Mouse (Mus musculus) heart, embryonic 14.5 days (tissue): ENCODE results near the gene Lonp2. TPM values are rescaled to one million over a fixed set of nuclear protein-coding genes. Genes with fewer than 3 reads are reported as not detected.

ENCODE experiments used
- ATAC-seq: fragments of 200-750 bp; cut with Nextera tagmentation; 2 replicates; pipeline ENCODE4 v1.8.0; 2017; ENCODE audit warnings: low read depth, moderate TSS enrichment; ENCODE audit not compliant: insufficient number of reproducible peaks, insufficient read depth, low FRiP score
- H3K27ac ChIP-seq, 2 experiments: fragments of 200-500 bp in 1 of 2; fragments of 300-500 bp in 1 of 2; sonication (generic) in 1 of 2; replicated peaks in 1 of 2; 2 replicates each; pipeline ENCODE4 v1.5.1; 2012 to 2014; ENCODE audit warnings: low read depth in 2 of 2, low read length in 2 of 2, control low read depth in 1 of 2, mild to moderate bottlenecking in 1 of 2, mixed read lengths in 1 of 2; ENCODE audit not compliant: control insufficient read depth in 1 of 2, insufficient read depth in 1 of 2
- H3K27me3 ChIP-seq: fragments of 300-500 bp; sonication (generic); 2 replicates; pipeline ENCODE4 v1.6.1; 2014; ENCODE audit warnings: mild to moderate bottlenecking, low read length, control low read depth; ENCODE audit not compliant: control insufficient read depth, insufficient read depth
- H3K36me3 ChIP-seq: fragments of 300-500 bp; sonication (generic); 2 replicates; pipeline ENCODE4 v1.6.1; 2014; ENCODE audit warnings: mild to moderate bottlenecking, control low read depth, low read length, mixed read lengths; ENCODE audit not compliant: control insufficient read depth, insufficient read depth
- H3K4me1 ChIP-seq, 2 experiments: fragments of 200-500 bp in 1 of 2; fragments of 300-500 bp in 1 of 2; sonication (generic) in 1 of 2; 2 replicates each; pipeline ENCODE4 v1.6.1; 2012 to 2014; ENCODE audit warnings: low read length in 2 of 2, control low read depth in 1 of 2, mixed read lengths in 1 of 2; ENCODE audit not compliant: control insufficient read depth in 2 of 2, insufficient read depth in 2 of 2
- H3K4me2 ChIP-seq: fragments of 300-500 bp; sonication (generic); 2 replicates; pipeline ENCODE4 v1.6.1; 2014; ENCODE audit warnings: mild to moderate bottlenecking, low read length
- H3K4me3 ChIP-seq, 2 experiments: fragments of 200-500 bp in 1 of 2; fragments of 300-500 bp in 1 of 2; sonication (generic) in 1 of 2; 2 replicates each; pipeline ENCODE4 v1.5.1; 2012 to 2014; ENCODE audit warnings: low read length in 2 of 2, mild to moderate bottlenecking in 2 of 2, control low read depth in 1 of 2, low read depth in 1 of 2, moderate library complexity in 1 of 2; ENCODE audit not compliant: control insufficient read depth in 1 of 2, insufficient read depth in 1 of 2
- H3K9ac ChIP-seq: fragments of 300-500 bp; sonication (generic); 2 replicates; pipeline ENCODE4 v1.6.1; 2014; ENCODE audit warnings: mild to moderate bottlenecking, low read length
- H3K9me3 ChIP-seq: fragments of 300-500 bp; sonication (generic); 2 replicates; pipeline ENCODE4 v1.6.1; 2016; ENCODE audit warnings: low read length, control low read depth; ENCODE audit not compliant: control insufficient read depth
- WGBS: fragments of 180-500 bp; shearing (Covaris S2); extraction: QIAGEN DNeasy Blood & Tissue Kit; methylation state at CpG from one replicate; pipeline ENCODE4 v1.1.7; 2014; 5-methylcytosine and 5-hydroxymethylcytosine counted together
- polyA plus RNA-seq: library from polyadenylated mRNA; unstranded; fragments of >200 nt; fragmentation: Nextera tagmentation; extraction: Ambion mirVana; gene quantifications from 2 replicates; pipeline ENCODE4 v1.2.1, GENCODE M21; 2014

Gene Lonp2
- polyA plus RNA-seq, 1 experiment from 2014 or later: 58.9 TPM

DNA sequence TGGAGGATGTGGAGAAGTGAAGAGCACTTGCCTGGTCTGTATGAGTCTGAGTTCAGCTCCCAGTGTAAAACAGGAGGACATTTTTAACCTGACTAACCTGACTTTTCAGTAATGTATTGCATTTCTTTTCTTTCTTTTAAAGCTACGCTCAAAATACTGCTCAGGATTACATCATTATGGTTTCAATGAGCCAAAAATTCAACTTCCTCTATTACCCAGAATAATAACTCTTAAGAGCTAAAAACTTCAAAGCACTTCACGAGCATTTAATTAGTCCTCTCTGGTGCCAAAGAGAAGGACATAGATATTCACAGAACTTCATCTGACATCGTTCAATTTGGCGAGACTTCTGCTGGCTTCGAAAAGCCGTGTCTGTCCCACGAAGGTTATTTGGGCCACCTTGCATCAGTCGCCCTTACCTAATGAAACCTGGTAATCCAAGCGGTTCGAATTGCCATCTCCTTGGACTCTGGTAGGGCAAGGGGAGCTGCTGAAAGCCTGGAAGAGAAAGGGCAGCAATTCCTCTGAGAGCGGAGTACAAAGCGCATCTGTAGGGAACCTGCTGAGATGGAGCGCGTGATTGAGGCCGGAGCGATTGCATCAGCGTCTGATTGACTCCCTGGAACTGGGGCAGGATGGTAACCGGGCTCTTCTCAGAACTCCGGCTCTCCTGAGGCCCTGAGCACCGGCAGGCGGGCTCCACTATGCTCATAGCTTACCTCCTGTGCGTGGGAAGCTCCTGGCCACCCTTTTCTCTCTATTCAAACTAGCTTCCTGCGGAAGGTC lies 133.3 kb downstream of the Lonp2 start:
- no peaks in the 10 kb centered on the region for H3K27me3 ChIP-seq
- WGBS: 41% methylated on average over 23 of the region's 23 CpGs
- peak overlapping the region; percentile 32; the same call in 1 of the 2 replicates for H3K4me2 ChIP-seq
- no peak for ATAC-seq
- no peaks in the 10 kb centered on the region for H3K36me3 ChIP-seq
- peak overlapping the region; percentile 19 to 53; a peak in 2 of 4 replicates for H3K27ac ChIP-seq
- no peak overlapping the region; the same call in 1 of the 2 replicates for H3K9ac ChIP-seq
- H3K9me3 ChIP-seq: no peaks in the 10 kb centered on the region
- H3K4me3 ChIP-seq: no peak overlapping the region; a peak in 1 of 4 replicates
- H3K4me1 ChIP-seq: peaks cover 2 to 5% of the 10 kb centered on the region in 2 experiments; a peak in 2 of 4 replicates

DNA sequence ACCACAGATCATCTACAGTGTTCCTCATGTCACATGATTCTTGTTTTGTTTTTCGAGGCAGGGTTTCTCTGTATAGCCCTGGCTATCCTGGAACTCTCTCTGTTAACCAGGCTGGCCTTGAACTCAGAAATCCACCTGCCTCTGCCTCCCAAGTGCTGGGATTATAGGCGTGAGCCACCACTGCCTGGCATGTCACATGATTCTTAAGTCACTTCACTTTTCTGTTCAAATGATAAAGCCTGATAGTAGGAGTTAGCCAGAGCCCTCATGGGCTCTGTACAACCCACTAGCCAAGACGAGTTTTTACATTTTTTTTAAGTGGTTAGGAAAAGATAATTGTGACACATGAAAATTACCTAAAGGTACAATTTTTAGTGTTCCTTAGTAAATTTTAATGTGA lies 134.8 kb downstream of the Lonp2 start:
- Histone ChIP-seq H3K4me2 (no peak overlapping the region), H3K9me3 (no peaks in the 10 kb centered on the region), H3K4me3 (no peak overlapping the region), H3K4me1 (peaks cover 2 to 5% of the 10 kb centered on the region in 2 experiments; a peak in 2 of 4 replicates), H3K27ac (no peak overlapping the region), H3K9ac (no peak overlapping the region), H3K27me3 (no peaks in the 10 kb centered on the region), H3K36me3 (no peaks in the 10 kb centered on the region)
- WGBS: 74% methylated on average over 3 of the region's 3 CpGs
- no peak for ATAC-seq

DNA sequence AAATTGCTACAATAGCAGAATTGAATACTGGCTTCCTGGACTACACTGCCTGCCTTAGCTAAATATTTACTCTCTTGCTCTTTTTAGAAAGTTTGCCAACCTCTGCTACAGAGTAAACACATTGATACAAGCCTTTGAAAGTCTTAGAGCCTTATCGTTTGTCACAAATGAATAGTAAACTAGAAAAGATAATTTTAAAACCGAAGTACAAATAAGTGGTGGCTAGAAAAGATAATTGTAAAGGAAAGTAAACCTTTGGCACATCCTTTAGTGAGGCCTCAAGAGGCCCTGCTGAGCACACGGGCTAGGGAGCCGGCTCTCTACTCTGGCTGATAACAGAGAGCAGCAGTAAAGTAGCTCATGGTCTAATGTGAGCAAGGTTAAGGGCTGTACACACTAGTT lies 135.2 kb downstream of the Lonp2 start:
- ATAC-seq: no peak
- no peak overlapping the region for H3K4me2 ChIP-seq
- WGBS: 22% methylated on average over 4 of the region's 4 CpGs
- H3K9me3 ChIP-seq: no peaks in the 10 kb centered on the region
- H3K27me3 ChIP-seq: no peaks in the 10 kb centered on the region
- peaks cover 2 to 5% of the 10 kb centered on the region in 2 experiments; a peak in 2 of 4 replicates for H3K4me1 ChIP-seq
- no peaks in the 10 kb centered on the region for H3K36me3 ChIP-seq
- no peak overlapping the region for H3K9ac ChIP-seq
- no peak overlapping the region for H3K4me3 ChIP-seq
- no peak overlapping the region for H3K27ac ChIP-seq

DNA sequence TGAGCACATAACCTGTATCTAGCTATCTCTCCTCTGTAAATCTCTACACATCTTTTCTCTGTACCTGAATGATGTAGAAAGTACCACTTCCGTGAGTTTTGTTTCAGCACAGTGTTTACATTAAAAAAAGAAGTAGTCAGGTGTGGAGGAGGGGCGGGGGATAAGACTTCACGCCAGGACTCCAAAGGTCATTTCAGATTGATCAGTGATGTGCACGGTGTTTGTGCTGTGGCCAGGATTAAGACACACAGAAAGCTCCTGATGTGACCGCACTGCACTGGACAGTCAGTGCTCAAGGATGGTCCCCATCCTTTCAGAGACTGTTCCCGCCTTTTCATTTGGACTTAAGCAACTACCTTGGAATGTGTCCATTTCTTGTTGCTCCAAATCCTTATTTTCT lies 136.9 kb downstream of the Lonp2 start:
- no peaks in the 10 kb centered on the region for H3K27me3 ChIP-seq
- H3K4me2 ChIP-seq: no peak overlapping the region
- peaks cover 2 to 5% of the 10 kb centered on the region in 2 experiments; a peak in 2 of 4 replicates for H3K4me1 ChIP-seq
- no peak overlapping the region for H3K27ac ChIP-seq
- WGBS: 75% methylated on average over 6 of the region's 6 CpGs
- no peak overlapping the region for H3K9ac ChIP-seq
- no peak for ATAC-seq
- no peaks in the 10 kb centered on the region for H3K36me3 ChIP-seq
- H3K9me3 ChIP-seq: no peaks in the 10 kb centered on the region
- no peak overlapping the region for H3K4me3 ChIP-seq

DNA sequence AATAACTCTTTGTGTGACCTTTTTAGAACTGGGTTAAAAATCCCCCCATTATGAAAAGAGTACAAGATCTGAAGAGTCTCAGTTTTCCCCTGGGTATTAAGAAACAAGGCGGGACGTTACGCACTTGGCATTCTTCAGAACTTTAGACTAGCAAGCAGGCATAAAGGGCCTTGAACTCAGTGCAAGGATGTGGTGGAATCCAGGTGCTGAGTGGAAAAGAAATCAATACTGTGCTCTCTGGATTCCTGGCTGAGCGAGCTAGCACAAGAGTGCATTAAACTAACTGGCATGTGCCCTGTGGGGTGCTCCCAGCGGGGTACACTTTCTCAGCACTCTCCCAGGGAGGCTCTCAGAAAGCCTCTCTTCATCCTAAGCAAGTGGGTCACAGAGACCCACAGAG lies 139.0 kb downstream of the Lonp2 start:
- Histone ChIP-seq H3K4me1 (no peaks in the 10 kb centered on the region; a peak in 1 of 4 replicates), H3K4me3 (no peak overlapping the region), H3K36me3 (no peaks in the 10 kb centered on the region), H3K9ac (no peak overlapping the region), H3K27ac (no peak overlapping the region), H3K27me3 (no peaks in the 10 kb centered on the region), H3K4me2 (no peak overlapping the region), H3K9me3 (no peaks in the 10 kb centered on the region)
- WGBS: 59% methylated on average over 5 of the region's 5 CpGs
- ATAC-seq: no peak

DNA sequence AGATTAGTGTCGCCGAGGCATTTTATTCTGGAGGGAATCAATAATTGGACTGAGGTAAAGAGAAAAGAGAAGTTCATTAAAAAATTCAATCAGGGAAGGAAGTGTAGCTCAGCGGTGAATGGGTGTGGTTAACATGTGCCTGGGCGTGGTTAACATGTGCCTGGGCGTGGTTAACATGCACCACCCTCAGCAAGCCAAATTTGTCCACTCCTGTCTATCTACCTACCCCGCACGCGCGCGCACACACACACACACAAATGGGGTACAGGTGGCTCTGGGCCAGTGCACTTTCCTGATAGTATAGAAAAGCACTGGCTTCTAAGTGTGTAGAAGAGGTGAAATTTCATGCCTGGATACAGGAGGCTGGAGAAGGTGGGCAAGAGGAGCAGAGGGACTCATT lies 141.3 kb downstream of the Lonp2 start:
- Histone ChIP-seq H3K4me1 (peaks cover 3 to 7% of the 10 kb centered on the region in 2 experiments; a peak in 2 of 4 replicates), H3K4me3 (no peak overlapping the region), H3K9ac (no peak overlapping the region), H3K9me3 (no peaks in the 10 kb centered on the region), H3K27ac (no peak overlapping the region), H3K36me3 (no peaks in the 10 kb centered on the region), H3K27me3 (no peaks in the 10 kb centered on the region), H3K4me2 (no peak overlapping the region)
- WGBS: 90% methylated on average over 10 of the region's 10 CpGs
- ATAC-seq: no peak

DNA sequence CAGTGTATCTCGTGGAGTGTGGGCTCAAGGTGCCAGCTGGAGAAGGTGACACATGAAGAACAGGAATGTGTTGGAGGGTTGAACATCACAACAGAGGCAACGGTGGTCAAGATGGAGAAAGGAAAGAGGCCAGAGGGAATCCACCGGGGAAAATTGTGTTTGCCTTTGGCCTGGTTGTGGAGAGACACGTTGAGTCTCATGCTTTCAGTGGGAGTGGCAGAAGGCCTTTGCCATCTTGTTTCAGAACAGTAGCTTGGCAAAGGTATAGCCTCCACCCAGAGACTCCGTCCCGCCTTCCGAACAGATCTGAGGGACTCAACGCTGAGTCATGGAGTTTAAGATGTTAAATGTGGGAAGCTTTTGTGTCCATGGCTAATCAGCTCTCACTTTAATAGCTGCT lies 141.8 kb downstream of the Lonp2 start:
- Histone ChIP-seq H3K36me3 (no peaks in the 10 kb centered on the region), H3K4me3 (no peak overlapping the region), H3K9me3 (no peaks in the 10 kb centered on the region), H3K4me1 (peaks cover 3 to 7% of the 10 kb centered on the region in 2 experiments; a peak in 2 of 4 replicates), H3K4me2 (no peak overlapping the region), H3K27ac (no peak overlapping the region), H3K9ac (no peak overlapping the region), H3K27me3 (no peaks in the 10 kb centered on the region)
- WGBS: 86% methylated on average over 8 of the region's 8 CpGs
- no peak for ATAC-seq
